Mouse (Mus musculus): ENCODE data around the gene Vmn1r231. TPM values are rescaled to one million over a fixed set of nuclear protein-coding genes. Genes with fewer than 3 reads are reported as not detected.

Vmn1r231 gene
- total and polyA plus RNA-seq, 2 experiments, result not detected

DNA sequence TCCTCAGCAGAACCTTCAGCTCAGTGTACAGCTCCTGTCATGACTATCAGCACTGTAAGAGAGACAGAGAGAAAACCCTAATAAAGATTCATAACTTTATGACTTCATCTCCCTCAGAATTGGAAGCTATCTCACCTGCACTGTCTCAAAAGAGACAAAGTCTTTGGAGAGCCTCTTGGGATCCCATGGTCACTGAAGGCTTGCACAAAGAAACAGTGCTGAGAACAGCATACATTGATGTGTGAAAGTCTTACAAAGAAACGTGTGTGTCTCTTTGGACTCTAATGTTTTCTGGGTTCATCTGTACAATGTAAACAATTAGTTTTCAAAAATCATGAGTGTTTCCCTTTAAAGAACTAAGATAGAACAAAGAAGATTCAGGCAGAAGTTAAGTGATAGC is 14.7 kb upstream of the Vmn1r231 start, which contains the start of gene Vmn1r232:
Gene Vmn1r232, minus strand, starts transcription at position 101 of the 400 bp plus-strand sequence.
- TF ChIP-seq CTCF (IDR thresholded peaks at IDR 0.05; ENCODE audit: low read depth, low read length) (no peak), POLR2A (IDR thresholded peaks at IDR 0.05; ENCODE audit: extremely low read depth, insufficient read depth, low read length) (no peak)
- Histone ChIP-seq H3K36me3 (ENCODE audit: control insufficient read depth, insufficient read depth, low read length) (no peaks in the 10 kb centered on the region), H3K27ac (replicated peaks; ENCODE audit: insufficient read depth, low read depth, low read length) (no peak within 1 kb of the TSS), H3K4me3 (ENCODE audit: insufficient read depth, low read depth, low read length) (no peak within 1 kb of the TSS), H3K27me3 (ENCODE audit: control insufficient read depth, insufficient read depth, low read length) (peaks cover 2% of the 10 kb centered on the region; the same call in 1 of the 2 replicates), H3K4me1 (ENCODE audit: control insufficient read depth, insufficient read depth, low read length) (no peaks in the 10 kb centered on the region), H3K79me2 (ENCODE audit: control insufficient read depth, insufficient read depth, low read length) (no peaks in the 10 kb centered on the region), H3K9ac (ENCODE audit: low read depth, low read length) (no peak within 1 kb of the TSS)
- no peak for DNase-seq (ENCODE audit: extremely low read depth, low read depth, low spot score)
- 35% methylated on average over 1 of the region's 1 CpGs for WGBS

DNA sequence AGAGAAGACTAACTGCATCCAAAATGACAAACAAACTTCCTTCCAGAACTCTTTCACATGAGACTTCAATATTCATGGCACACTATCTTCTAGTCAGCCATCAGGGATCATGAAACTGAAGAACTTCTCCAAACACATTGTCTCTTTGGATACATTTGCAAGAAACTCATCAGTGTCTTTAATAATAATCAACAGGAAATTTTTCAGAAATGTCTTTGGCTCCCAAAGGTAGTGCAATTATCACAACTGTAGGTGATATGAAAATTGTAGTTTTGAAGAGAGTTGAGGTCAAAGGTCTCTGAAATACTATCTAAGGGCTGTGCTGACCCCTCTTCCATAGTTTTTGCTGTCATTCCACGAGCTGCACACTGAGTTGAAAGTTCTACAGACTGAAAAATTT is 64.7 kb downstream of the Vmn1r231 start, which contains the start of gene Vmn1r230:
Gene Vmn1r230, plus strand, starts transcription at position 301 of the 400 bp plus-strand sequence.
- Histone ChIP-seq H3K9ac (ENCODE audit: low read depth, low read length) (no peak within 1 kb of the TSS), H3K36me3 (ENCODE audit: control insufficient read depth, insufficient read depth, low read length) (no peaks in the 10 kb centered on the region), H3K4me1 (ENCODE audit: control insufficient read depth, insufficient read depth, low read length) (no peaks in the 10 kb centered on the region), H3K27ac (replicated peaks; ENCODE audit: insufficient read depth, low read depth, low read length) (no peak within 1 kb of the TSS), H3K79me2 (ENCODE audit: control insufficient read depth, insufficient read depth, low read length) (no peaks in the 10 kb centered on the region), H3K27me3 (ENCODE audit: control insufficient read depth, insufficient read depth, low read length) (no peaks in the 10 kb centered on the region), H3K4me3 (ENCODE audit: insufficient read depth, low read depth, low read length) (no peak within 1 kb of the TSS)
- no peak for TF ChIP-seq POLR2A (IDR thresholded peaks at IDR 0.05; ENCODE audit: extremely low read depth, insufficient read depth, low read length)
- no peak for TF ChIP-seq CTCF (IDR thresholded peaks at IDR 0.05; ENCODE audit: low read depth, low read length)
- DNase-seq (ENCODE audit: extremely low read depth, low read depth, low spot score), result no peak
- 4% methylated on average over 1 of the region's 1 CpGs for WGBS

Other genes with a start within 250 kb of the Vmn1r231 start
- gene Vmn1r226, start 222.2 kb downstream of the Vmn1r231 start, total RNA-seq (2014; rRNA removed), result not detected in 2 replicates
- gene Vmn1r226, start 222.2 kb downstream of the Vmn1r231 start, polyA plus RNA-seq (2012; rRNA removed), result not detected in 2 replicates
- gene Vmn1r227, start 175.2 kb downstream of the Vmn1r231 start, total RNA-seq (2014; rRNA removed), result not detected in 2 replicates
- gene Vmn1r227, start 175.2 kb downstream of the Vmn1r231 start, polyA plus RNA-seq (2012; rRNA removed), result not detected in 2 replicates
- gene Vmn1r228, start 118.9 kb downstream of the Vmn1r231 start, total RNA-seq (2014; rRNA removed), result not detected in 2 replicates
- not detected in 2 replicates for gene Vmn1r228, start 118.9 kb downstream of the Vmn1r231 start, polyA plus RNA-seq (2012; rRNA removed)
- not detected in 2 replicates for gene Vmn1r229, start 93.5 kb downstream of the Vmn1r231 start, total RNA-seq (2014; rRNA removed)
- gene Vmn1r229, start 93.5 kb downstream of the Vmn1r231 start, polyA plus RNA-seq (2012; rRNA removed), result not detected in 2 replicates
- not detected in 2 replicates for gene Vmn1r230, start 64.6 kb downstream of the Vmn1r231 start, total RNA-seq (2014; rRNA removed)
- gene Vmn1r230, start 64.6 kb downstream of the Vmn1r231 start, polyA plus RNA-seq (2012; rRNA removed), result not detected in 2 replicates
- gene Vmn1r232, start 14.6 kb upstream of the Vmn1r231 start, total RNA-seq (2014; rRNA removed), result not detected in 2 replicates
- gene Vmn1r232, start 14.6 kb upstream of the Vmn1r231 start, polyA plus RNA-seq (2012; rRNA removed), result not detected in 2 replicates
- 31.1 and 40.5 TPM in 2 replicates for gene Ppp2r1a, start 40.2 kb upstream of the Vmn1r231 start, total RNA-seq (2014; rRNA removed)
- gene Ppp2r1a, start 40.2 kb upstream of the Vmn1r231 start, polyA plus RNA-seq (2012; rRNA removed), result 62.9 and 70.2 TPM in 2 replicates
- gene Vmn1r233, start 91.4 kb upstream of the Vmn1r231 start, total RNA-seq (2014; rRNA removed), result not detected in 2 replicates
- gene Vmn1r233, start 91.4 kb upstream of the Vmn1r231 start, polyA plus RNA-seq (2012; rRNA removed), result not detected in 2 replicates
- 8.1 and 9.4 TPM in 2 replicates for gene Zfp160, start 103.8 kb upstream of the Vmn1r231 start, total RNA-seq (2014; rRNA removed)
- 0.71 and 1.5 TPM in 2 replicates for gene Zfp160, start 103.8 kb upstream of the Vmn1r231 start, polyA plus RNA-seq (2012; rRNA removed)

All from liver, adult 2 months (tissue).